Mouse (Mus musculus) cerebellum, adult (tissue): ENCODE data around the gene Hist1h4n.
"Not testable (repeated sequence)": the region's sequence is repeated elsewhere in the genome, so short reads cannot be mapped to it uniquely, and the experiment has no call there.

Experiments
- ATAC-seq: cut with Nextera tagmentation; 2 replicates; pipeline ENCODE4 v1.9.2; 2017; ENCODE audit warnings: mild to moderate bottlenecking, moderate library complexity, mixed read lengths; ENCODE audit not compliant: insufficient number of reproducible peaks, low FRiP score, low TSS enrichment

The Hist1h4n gene

DNA sequence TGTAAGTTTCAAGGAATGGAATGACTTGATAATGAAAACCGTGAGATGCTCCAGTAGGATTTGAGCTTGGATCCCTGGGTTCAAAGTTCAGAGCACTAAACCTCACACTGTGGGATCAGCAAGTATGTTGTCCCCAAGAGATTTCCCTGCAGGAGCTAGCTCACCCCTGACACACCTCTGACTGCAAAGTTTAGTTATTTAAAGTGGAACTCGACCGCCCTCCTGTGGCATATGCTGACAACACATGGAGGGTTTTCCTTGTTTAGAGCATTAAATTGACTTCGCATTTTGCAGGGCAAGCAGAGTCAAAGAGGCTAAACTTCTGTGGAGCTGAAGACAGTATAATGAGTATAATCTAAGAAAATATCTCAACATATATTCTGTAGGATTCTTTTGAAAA lies 28.9 kb downstream of the Hist1h4n start:
- not testable (repeated sequence) for ATAC-seq

DNA sequence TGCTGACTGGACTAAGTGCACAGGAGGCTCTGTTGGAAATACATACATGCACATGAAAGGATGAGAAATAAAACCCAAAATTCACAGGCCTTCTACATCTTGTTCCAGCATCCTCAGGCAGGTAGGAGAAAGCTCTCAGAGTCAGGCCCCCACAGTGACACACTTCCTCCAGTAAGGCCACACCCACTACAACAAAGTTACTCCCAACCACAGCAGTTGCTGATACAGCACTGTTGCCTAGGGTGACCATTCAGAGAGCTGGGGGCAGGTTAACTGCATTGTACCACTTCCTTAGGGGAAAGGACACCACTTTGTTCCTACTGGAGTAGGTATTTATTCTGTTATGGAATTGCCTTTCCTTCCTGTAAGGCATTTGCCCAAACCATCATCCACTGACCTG lies 34.8 kb downstream of the Hist1h4n start:
- not testable (repeated sequence) for ATAC-seq

DNA sequence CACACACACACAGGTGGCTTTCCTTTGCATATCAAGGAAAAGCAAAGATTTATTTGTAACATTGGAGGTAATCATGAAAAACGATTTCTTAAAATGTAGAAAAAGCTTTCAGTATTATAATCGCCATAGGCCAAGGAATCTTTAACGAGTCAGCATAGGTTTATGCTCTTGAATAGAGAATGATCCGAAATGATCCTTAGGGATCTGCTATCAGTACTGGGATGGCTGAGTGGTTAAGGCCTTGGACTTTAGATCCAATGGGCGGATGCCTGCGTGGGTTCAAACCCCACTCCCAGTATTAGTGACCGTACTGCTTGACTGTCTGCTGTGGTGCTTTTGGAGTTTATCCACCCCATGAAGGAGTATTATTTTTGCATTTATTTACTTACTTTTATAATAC lies 36.4 kb downstream of the Hist1h4n start:
- no peak for ATAC-seq

DNA sequence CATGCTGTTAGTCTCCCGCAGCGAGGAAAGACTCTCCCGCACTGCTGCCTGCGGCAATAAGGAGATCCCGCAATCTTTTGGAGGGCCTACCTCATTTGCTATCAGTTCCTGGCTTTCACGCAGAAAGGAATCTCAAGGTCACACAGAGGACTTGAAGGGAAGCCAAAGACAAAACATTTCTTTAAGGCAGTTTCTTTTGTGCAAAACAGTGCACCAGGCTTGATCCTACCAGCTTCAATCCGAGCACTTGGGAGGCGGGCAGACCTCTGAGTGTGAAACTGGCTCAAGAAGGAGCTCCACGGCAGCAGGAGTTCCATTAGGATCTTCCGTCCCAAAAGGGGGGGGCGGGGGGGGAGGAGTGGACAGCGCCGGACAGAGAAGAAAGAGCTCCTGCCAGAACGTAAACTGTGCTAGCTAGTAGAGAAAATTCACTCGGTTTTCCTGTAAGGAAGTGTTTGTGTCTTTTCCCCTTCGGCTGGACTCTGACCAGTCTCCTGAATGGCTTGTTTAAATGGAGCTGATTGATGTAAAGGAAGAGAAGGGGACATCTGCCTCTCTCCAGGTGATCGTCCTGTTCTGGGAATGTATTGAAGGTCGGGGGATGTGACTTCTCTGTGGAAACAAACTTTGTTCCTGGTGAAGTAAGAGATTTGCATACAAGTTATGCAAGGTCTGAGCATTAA lies 41.3 kb downstream of the Hist1h4n start:
- ATAC-seq: no peak

DNA sequence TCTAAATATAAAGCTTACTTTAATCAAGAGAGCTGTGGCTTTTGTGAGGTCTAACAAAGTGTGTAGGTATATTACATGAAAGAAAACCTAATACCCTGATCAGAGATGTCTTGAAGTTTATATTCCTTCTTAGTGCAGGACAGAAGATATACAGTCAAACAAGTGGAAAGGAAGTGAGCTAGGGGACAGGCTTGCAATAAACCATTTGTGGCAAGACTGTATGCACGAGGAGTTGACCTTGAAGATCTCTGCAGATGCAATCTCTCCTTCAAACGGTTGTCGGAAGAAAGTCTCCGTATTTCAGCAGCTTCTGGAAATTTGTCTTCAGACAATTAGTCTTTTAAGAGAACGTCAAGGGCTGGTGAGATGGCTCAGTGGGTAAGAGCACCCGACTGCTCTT lies 42.1 kb downstream of the Hist1h4n start:
- no peak for ATAC-seq

DNA sequence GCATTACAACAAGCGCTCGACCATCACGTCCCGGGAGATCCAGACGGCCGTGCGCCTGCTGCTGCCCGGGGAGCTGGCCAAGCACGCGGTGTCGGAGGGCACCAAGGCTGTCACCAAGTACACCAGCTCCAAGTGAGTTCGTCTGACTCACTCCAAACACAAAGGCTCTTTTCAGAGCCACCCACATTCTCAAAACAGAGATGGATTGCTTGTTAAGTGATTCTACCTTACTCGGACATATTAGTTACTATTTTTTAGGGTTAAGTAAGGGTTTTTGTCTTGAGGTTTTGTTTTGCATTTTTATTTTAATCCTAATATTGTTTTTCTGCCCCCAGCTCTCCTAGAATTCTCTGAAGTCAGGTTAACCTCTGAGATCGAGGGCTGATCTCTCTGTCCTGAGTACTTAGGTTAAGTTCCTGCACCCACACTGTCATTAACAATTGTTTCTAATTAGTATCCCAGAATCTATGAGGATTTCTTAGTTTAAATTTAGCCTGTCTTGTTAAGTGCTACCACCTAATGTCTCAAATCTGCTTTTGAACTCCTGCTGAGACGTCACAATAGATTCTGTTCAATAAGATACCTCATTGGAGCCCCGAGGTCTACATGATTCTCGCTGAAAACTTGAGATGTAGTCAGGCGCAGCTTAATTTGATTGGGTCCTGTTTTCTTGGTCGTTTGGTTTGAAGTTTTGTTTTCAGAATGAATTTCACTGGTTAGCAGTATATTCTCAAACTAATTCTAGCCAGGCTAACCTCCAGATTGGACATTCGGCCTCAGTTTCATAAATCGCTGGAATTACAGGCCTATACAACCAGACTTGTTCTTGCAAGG lies 44.0 kb downstream of the Hist1h4n start:
- ATAC-seq: no peak

DNA sequence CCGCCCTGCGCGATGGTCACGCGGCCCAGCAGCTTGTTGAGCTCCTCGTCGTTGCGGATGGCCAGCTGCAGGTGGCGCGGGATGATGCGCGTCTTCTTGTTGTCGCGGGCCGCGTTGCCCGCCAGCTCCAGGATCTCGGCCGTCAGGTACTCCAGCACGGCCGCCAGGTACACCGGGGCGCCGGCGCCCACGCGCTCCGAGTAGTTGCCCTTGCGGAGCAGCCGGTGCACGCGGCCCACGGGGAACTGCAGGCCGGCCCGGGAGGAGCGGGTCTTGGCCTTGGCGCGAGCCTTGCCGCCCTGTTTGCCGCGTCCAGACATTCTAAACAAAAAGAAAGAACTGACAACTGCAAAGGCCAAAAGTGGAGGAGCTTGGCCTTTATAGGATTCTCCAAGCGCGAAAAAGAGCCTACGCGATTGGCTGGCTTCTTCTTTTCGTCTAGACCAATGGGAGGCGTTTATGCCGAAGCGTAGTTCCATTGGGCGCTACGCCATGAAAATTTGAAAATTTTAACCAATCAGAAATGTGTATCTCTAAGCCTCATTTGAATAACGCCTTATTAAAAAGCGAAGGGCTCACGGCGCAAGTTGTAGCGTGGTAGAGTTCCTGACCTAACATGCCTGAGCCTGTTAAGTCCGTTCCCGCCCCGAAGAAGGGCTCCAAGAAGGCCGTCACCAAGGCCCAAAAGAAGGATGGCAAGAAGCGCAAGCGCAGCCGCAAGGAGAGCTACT lies 44.9 kb downstream of the Hist1h4n start, which contains the start of the genes Hist1h2an and Hist1h2bp:
Gene Hist1h2an (minus strand): TSS at position 320 of the 731 bp plus-strand sequence.
Gene Hist1h2bp (plus strand): TSS at position 563 of the 731 bp plus-strand sequence.
- peak; percentile 97 for ATAC-seq

DNA sequence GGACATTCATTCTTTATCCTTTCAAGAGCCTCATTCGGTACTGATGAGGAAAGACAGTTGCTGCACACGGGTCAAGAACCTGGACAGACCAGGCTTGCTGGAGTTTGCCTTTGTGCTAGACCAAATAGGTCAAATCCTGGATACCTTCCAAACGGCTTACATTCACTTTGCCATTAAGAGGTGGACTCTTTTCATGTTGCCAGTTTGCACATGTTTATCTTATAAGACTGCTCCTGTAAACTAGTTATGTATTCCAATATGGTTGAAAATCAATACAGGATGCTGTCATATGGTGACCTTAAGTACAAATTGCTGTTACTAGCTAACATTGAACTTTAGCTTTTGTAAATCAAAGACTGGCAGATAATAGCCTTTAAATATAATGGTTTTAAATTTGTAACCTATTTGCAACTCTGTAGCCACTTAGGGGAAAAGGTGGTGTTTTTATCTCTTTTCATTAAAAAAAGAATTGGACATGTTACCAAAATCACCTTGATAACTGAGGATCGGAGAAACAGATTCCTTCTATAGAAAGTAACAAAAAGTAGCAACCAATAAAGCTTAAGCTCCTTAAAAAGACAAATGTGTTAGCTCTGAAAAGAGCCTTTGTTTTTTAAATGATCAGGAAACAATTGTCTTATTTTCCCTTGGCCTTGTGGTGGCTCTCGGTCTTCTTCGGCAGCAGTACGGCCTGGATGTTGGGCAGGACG lies 45.7 kb downstream of the Hist1h4n start:
- no peak for ATAC-seq

DNA sequence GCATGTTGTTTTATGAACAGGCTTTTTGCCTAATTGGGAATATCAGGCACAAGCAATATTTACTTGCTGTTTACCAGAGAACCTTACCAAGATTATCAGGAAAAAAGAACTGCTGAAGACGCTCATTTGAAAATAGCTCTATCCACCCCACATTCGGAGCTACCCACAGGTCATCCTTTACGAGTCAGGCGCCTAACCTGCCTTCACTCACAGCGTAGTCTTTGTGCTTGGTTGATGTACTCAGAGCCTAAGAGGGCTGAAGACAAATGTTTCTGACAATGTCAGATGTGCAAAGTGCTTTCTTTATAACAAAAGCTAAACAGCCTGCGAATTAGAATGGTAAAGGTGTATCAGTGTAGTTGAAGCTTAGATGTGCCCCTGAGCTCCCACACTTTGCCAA lies 47.7 kb downstream of the Hist1h4n start:
- no peak for ATAC-seq

DNA sequence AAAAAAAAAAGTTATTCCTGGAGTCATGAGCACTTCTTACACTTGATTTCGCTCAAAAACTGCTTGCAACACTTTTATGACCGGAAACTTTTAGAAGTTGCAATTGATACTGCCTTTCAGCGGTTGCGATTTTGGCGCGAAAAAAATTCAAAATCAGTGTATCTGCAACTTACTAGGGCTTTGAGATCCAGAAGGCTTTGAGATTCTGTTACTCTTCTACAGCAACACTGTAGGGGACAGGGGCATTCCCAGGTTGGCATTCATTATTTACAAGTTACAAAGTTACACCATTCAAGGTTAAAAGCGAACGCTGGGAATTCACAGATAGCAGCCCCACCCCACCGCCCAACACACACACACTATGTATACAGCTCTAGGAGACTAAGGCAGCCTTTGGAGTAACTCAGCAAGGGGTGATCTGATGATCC lies 48.2 kb downstream of the Hist1h4n start:
- no peak for ATAC-seq

DNA sequence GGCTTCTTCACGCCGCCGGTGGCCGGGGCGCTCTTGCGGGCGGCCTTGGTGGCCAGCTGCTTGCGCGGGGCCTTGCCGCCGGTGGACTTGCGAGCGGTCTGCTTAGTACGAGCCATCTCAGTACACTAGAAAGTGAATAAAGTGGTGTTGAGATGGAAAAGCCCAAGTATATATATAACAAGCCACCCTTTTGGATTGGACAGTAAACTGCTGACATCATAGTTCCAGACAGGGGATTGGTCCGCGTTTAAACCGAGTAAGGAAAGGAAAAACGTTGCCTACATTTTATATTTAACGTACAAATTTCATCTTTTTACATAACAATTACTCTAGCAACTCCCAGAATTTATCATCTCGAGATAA lies 48.8 kb downstream of the Hist1h4n start, which contains the start of gene Hist1h3i:
Gene Hist1h3i (minus strand): TSS at position 116 of the 363 bp plus-strand sequence.
- peak; percentile 80 for ATAC-seq

DNA sequence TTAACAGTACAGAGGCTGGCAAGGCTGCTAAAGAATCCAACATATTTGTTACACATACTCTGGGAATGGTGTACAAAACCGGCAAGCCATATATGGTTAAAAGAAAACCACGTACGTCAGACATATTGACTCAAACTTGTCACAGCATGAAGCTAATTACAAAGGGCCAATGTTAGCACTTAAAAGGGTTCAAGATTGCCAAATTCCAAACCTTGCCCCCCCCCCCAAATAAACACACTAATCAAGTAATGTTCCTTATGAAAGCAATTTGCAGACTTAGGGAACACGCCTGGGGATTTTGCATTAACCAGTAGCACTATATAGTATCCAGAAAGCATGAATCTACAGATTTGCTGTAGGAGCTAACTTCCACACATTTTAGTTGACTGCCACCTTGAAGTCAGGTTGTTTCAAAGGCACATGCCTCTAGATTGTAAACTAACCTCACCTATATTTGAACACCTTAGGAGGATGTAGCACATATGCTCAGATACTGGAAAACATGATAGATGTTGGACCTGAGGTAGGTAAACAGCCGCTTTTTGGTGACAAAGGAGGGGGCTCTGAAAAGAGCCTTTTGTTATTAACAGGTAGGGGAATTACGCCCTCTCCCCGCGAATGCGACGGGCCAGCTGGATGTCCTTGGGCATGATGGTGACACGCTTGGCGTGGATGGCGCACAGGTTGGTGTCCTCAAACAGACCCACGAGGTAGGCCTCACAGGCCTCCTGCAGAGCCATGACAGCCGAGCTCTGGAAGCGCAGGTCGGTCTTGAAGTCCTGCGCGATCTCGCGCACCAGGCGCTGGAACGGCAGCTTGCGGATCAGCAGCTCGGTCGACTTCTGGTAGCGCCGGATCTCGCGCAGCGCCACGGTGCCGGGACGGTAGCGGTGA lies 49.4 kb downstream of the Hist1h4n start:
- not testable (repeated sequence) for ATAC-seq
